Mouse (Mus musculus) embryonic facial prominence, embryonic 15.5 days (tissue): ENCODE measurements at regions not wholly inside any gene's neighbourhood (a gene's known extent, or its start where the extent isn't known, plus 50 kb on each side); places are given as distances from the start of the nearest gene placed in this dataset.

ENCODE experiments used
- ATAC-seq: fragments of 200-750 bp; cut with Nextera tagmentation; 2 replicates; pipeline ENCODE4 v1.8.0; 2017; ENCODE audit warnings: low read depth, moderate TSS enrichment; ENCODE audit not compliant: insufficient number of reproducible peaks, low FRiP score, low TSS enrichment
- H3K27ac ChIP-seq: fragments of 300-500 bp; sonication (generic); replicated peaks from 2 replicates; pipeline ENCODE4 v1.5.1; 2015; ENCODE audit warnings: mild to moderate bottlenecking, inconsistent platforms
- H3K27me3 ChIP-seq: fragments of 300-500 bp; sonication (generic); 2 replicates; pipeline ENCODE4 v1.6.1; 2015; ENCODE audit warnings: inconsistent platforms
- H3K36me3 ChIP-seq: fragments of 300-500 bp; sonication (generic); 2 replicates; pipeline ENCODE4 v1.6.1; 2015; ENCODE audit warnings: mild to moderate bottlenecking, inconsistent platforms
- H3K4me1 ChIP-seq: fragments of 300-500 bp; sonication (generic); 2 replicates; pipeline ENCODE4 v1.6.1; 2015; ENCODE audit warnings: inconsistent platforms
- H3K4me2 ChIP-seq: fragments of 300-500 bp; sonication (generic); replicated peaks from 2 replicates; pipeline ENCODE4 v1.6.1; 2015; ENCODE audit warnings: mild to moderate bottlenecking, inconsistent platforms
- H3K4me3 ChIP-seq: fragments of 300-500 bp; sonication (generic); replicated peaks from 2 replicates; pipeline ENCODE4 v1.5.1; 2015; ENCODE audit warnings: mild to moderate bottlenecking, inconsistent platforms
- H3K9ac ChIP-seq: fragments of 300-500 bp; sonication (generic); 2 replicates; pipeline ENCODE4 v1.6.1; 2015; ENCODE audit warnings: inconsistent platforms
- H3K9me3 ChIP-seq: fragments of 300-500 bp; sonication (generic); replicated peaks from 2 replicates; pipeline ENCODE4 v1.6.1; 2016; ENCODE audit warnings: inconsistent platforms
- WGBS: fragments of 180-500 bp; shearing (Covaris S2); methylation state at CpG from one replicate; pipeline ENCODE4 v1.1.7; 2015; 5-methylcytosine and 5-hydroxymethylcytosine counted together

DNA sequence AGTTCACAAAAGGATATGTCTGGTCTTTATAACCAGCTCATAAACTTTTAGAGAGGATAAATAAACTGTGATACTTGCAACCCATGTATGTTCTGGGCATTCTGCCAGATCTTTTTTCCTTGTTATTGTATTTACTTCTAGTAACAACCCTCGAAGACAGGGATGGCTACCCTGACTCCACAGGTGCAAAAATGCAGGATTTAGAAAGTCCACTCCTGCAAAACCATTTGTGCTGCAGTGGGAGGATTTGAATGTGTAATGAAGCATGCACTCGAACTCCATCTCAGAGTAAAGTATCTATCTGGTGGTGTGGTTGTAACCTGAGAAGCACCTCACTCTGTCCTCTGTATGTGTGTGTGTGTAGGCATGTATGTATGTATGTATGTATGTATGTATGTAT lies 294.3 kb upstream of the Auts2 start:
- Histone ChIP-seq H3K4me2 (no peak overlapping the region), H3K36me3 (no peaks in the 10 kb centered on the region), H3K4me1 (no peaks in the 10 kb centered on the region), H3K9me3 (no peaks in the 10 kb centered on the region), H3K27ac (no peak overlapping the region), H3K9ac (no peak overlapping the region), H3K4me3 (no peak overlapping the region), H3K27me3 (no peaks in the 10 kb centered on the region)
- ATAC-seq: no peak
- WGBS: 14% methylated on average over 2 of the region's 2 CpGs

DNA sequence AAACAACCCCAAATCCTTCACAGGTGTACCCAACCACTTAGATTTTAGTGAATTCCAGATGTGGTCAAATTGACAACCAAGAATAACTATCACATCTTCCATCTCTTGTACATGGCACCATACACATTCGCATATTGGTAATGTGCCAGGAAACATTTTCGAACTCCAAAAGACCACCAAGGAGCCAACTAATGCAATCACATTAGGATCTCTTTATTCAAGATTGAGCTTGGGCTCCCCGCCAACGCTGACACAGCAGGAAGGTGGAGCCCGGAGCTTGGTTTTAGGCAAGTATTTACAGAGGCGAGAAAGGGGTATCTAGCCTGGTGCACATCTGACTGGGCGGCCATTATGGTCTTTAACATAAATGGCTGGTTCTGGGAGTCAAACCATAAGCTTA lies 285.8 kb upstream of the Auts2 start:
- Histone ChIP-seq H3K27ac (no peak overlapping the region), H3K4me3 (no peak overlapping the region), H3K4me2 (no peak overlapping the region), H3K9me3 (no peaks in the 10 kb centered on the region), H3K27me3 (peaks cover 3% of the 10 kb centered on the region; the same call in 1 of the 2 replicates), H3K9ac (no peak overlapping the region), H3K4me1 (peaks cover 11% of the 10 kb centered on the region), H3K36me3 (no peaks in the 10 kb centered on the region)
- WGBS: 61% methylated on average over 7 of the region's 7 CpGs
- no peak for ATAC-seq

DNA sequence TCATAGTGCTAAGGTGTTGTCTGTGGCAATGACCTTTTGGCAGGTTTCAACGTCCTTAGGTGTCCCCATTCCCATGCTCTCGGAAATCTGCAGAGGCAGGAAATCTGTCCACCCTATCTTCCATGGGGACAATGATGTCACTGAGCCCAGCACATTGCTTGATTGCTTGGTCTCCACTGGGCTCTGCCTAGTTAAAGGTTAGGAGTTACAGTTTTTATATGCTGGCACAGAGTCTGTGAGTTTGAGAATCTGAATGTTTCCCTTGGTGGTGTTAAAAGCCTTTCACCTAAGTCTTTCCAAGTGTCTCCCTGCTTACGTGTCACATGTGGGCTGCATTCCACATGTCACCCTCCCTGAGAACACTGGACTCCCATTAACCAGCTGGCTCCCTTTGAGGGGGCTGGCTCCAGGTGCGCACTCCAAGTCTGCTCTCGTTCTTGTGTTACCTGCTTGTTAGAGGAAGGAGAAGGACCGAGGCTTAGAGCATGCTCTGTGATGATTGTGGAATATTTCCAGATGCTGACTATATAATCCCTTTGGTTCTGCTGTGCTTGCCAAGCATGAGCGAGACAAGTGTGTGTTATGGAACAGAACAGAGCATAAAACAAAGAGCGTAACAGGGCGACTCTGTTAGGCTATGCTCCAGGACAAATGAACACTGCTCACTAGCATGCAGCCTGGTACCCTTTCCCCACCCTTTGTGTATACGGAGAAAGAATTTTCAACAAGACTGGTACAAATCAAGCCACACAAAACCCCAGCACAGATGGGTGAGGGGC lies 284.6 kb upstream of the Auts2 start:
- H3K4me2 ChIP-seq: no peak overlapping the region

GRCm38 (mm10) chr5:132826009-132826408 lies 282.9 kb upstream of the Auts2 start:
- H3K4me3 ChIP-seq: no peak overlapping the region

More for the DNA sequence above, 284.6 kb upstream of the Auts2 start:
- Histone ChIP-seq H3K27me3 (peaks cover 3% of the 10 kb centered on the region; the same call in 1 of the 2 replicates), H3K36me3 (no peaks in the 10 kb centered on the region), H3K4me3 (no peak overlapping the region), H3K27ac (0 out of 2 replicates have a peak overlapping the region, but pooled peaks have one; percentile 8), H3K9ac (no peak overlapping the region), H3K4me1 (peaks cover 11% of the 10 kb centered on the region), H3K9me3 (no peaks in the 10 kb centered on the region)
- ATAC-seq: 0 out of 2 replicates have a peak, but pooled peaks have one; percentile 60
- 49% methylated on average over 10 of the region's 10 CpGs for WGBS

DNA sequence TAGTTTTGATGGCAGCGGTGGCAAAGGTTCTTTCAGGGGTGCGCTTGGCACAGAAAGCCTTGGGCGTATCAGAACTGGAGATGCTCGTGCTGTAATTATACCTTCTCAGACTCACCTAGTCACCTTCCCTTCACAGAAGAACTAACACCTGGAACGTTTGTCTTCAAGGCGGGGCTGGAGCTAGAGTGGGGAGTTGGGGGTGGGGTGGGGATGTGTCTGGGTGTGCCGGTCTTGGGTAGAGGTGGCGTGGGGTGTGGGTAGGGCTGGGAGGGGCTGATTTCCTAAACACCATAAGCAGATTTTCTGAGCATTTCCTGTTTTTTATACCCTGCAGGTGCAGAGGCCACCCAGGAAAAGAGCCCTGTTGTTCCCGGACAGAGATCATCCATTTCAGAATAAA lies 274.5 kb upstream of the Auts2 start:
- Histone ChIP-seq H3K27ac (no peak overlapping the region), H3K4me1 (no peaks in the 10 kb centered on the region), H3K36me3 (no peaks in the 10 kb centered on the region), H3K27me3 (no peaks in the 10 kb centered on the region), H3K4me3 (no peak overlapping the region), H3K9ac (no peak overlapping the region), H3K4me2 (no peak overlapping the region), H3K9me3 (no peaks in the 10 kb centered on the region)
- ATAC-seq: no peak
- WGBS: 71% methylated on average over 9 of the region's 9 CpGs

More at GRCm38 (mm10) chr5:132826009-132826408, 282.9 kb upstream of the Auts2 start:
- H3K36me3 ChIP-seq: no peaks in the 10 kb centered on the region
- H3K27ac ChIP-seq: no peak overlapping the region
- ATAC-seq: peak; percentile 47; the same call in 1 of the 2 replicates
- no peak overlapping the region for H3K4me2 ChIP-seq
- H3K9ac ChIP-seq: no peak overlapping the region
- H3K4me1 ChIP-seq: peaks cover 11% of the 10 kb centered on the region
- H3K27me3 ChIP-seq: peaks cover 3% of the 10 kb centered on the region; the same call in 1 of the 2 replicates
- 71% methylated on average over 5 of the region's 5 CpGs for WGBS
- no peaks in the 10 kb centered on the region for H3K9me3 ChIP-seq

DNA sequence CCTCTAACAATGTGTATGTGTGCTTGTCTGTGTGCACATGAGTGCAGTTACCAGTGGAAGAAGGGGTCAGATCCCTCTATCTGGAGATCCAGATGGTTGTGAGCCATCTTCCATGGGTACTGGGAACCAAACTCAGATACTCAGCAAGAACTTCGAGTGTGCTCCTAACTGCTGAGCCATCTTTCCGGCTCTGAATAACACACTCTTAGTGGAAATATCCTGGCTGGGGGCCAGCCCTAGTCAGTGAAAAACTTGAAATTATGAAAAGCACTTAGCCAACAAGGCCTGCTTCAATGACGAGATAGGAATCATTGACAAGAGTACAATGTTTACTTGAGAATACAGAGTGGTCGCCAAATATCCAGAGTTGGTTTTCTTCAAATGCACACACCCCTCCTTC lies 266.0 kb upstream of the Auts2 start:
- H3K36me3 ChIP-seq: no peaks in the 10 kb centered on the region
- H3K9me3 ChIP-seq: no peaks in the 10 kb centered on the region
- no peak overlapping the region for H3K9ac ChIP-seq
- 54% methylated on average over 4 of the region's 4 CpGs for WGBS
- no peak overlapping the region for H3K4me3 ChIP-seq
- no peak for ATAC-seq
- H3K4me1 ChIP-seq: no peaks in the 10 kb centered on the region
- no peak overlapping the region for H3K27ac ChIP-seq
- no peak overlapping the region for H3K4me2 ChIP-seq
- H3K27me3 ChIP-seq: no peaks in the 10 kb centered on the region

GRCm38 (mm10) chr5:132796061-132796460 lies 252.9 kb upstream of the Auts2 start:
- Histone ChIP-seq H3K27ac (no peak overlapping the region), H3K9ac (no peak overlapping the region), H3K27me3 (no peaks in the 10 kb centered on the region), H3K9me3 (no peaks in the 10 kb centered on the region), H3K36me3 (no peaks in the 10 kb centered on the region), H3K4me3 (no peak overlapping the region), H3K4me2 (no peak overlapping the region), H3K4me1 (no peaks in the 10 kb centered on the region)
- 50% methylated on average over 1 of the region's 1 CpGs for WGBS
- no peak for ATAC-seq

GRCm38 (mm10) chr5:132792484-132792883 lies 249.3 kb upstream of the Auts2 start:
- Histone ChIP-seq H3K4me1 (no peaks in the 10 kb centered on the region), H3K9ac (no peak overlapping the region), H3K9me3 (no peaks in the 10 kb centered on the region), H3K27ac (no peak overlapping the region), H3K4me2 (no peak overlapping the region), H3K36me3 (no peaks in the 10 kb centered on the region), H3K4me3 (no peak overlapping the region), H3K27me3 (no peaks in the 10 kb centered on the region)
- peak; percentile 79 for ATAC-seq
- 25% methylated on average over 5 of the region's 5 CpGs for WGBS

DNA sequence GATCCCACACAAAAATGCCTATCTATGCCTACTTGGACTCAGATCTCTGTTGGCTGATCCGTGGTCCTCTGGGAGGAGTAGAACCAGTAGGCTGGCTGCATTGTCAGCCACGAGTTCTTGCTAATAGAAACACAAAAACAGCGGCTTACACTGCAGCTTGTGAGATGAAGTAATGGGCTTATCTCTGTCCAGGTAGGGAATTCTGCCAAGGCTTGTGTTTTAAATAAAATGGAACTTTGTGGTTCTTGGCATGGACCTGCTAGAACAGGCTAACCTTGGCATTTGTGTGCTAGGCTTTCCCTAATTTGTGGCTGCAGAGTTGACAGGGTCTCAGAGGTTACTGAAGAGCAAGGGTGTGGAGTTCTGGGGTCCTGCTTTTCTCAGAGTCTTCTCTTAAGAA lies 242.1 kb upstream of the Auts2 start:
- WGBS: 42% methylated on average over 3 of the region's 3 CpGs
- Histone ChIP-seq H3K9ac (no peak overlapping the region), H3K4me1 (peaks cover 7% of the 10 kb centered on the region), H3K4me3 (no peak overlapping the region), H3K4me2 (no peak overlapping the region), H3K27me3 (no peaks in the 10 kb centered on the region), H3K27ac (no peak overlapping the region), H3K36me3 (no peaks in the 10 kb centered on the region), H3K9me3 (no peaks in the 10 kb centered on the region)
- no peak for ATAC-seq

DNA sequence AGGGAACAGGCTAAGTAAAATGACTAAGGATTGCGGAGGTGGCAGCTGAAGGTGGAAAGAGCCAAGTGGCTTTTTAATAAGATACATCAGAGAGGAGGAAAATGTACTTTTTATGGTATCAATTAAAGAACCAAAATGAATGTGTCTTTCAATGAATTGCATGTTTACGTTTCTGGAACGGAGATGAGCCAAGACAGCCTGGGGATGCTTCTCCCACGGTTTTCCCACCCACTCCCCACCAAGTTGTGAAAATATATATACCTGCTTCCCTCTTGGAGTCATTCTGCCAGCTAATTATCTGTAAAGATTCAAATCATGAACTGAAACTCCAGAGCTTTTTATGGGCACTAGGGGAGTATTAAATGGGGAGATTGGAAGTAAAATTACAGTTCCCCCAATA lies 241.6 kb upstream of the Auts2 start:
- Histone ChIP-seq H3K36me3 (no peaks in the 10 kb centered on the region), H3K4me2 (no peak overlapping the region), H3K4me3 (no peak overlapping the region), H3K9me3 (no peaks in the 10 kb centered on the region), H3K9ac (no peak overlapping the region), H3K27me3 (no peaks in the 10 kb centered on the region), H3K4me1 (peaks cover 7% of the 10 kb centered on the region), H3K27ac (no peak overlapping the region)
- ATAC-seq: no peak
- 54% methylated on average over 4 of the region's 4 CpGs for WGBS

DNA sequence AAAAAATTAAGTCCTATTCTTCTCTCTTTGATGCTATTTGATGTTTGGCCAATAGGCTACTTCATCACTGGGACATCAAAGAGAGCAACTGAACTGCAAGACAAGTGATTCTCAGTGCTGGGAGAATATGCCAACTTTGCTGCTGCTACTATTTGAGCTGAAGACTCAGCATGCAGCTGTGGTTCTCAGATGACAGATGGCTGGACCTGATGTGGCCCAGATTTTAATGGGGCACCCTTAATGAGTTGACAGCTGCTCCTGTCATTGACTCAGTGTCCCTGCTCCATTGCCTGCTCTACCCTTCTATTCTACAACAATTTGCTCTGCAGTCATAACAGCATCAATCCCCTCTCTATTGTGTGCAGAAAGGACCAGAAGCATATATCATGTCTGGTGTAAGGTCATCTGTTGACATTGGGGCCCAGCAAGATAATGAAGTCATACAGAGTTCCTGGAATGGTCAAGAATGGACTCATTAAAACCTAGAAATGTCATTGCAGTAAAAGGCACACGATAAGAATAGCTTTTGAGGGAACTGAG lies 231.1 kb upstream of the Auts2 start:
- Histone ChIP-seq H3K4me3 (no peak overlapping the region), H3K9ac (no peak overlapping the region)
- 89% methylated on average over 1 of the region's 1 CpGs for WGBS

DNA sequence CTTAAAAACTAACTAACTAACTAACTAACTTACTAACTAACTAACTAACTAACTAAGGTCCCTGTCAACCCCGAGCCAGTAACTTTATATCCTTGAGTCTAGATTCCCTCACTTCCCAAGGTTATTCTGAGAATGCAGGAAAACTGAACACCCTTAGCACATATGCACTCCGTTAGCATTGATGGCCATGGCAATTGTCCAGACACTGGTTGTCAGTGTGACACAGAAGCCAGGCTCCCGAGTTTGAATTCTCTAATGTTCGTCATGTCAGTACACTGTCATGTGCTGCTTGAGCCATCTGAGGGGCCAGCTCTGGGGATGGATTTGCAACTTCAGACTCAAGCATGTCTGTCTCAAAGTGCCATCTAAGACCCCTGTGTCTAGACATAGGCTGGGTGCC lies 217.3 kb upstream of the Auts2 start:
- ATAC-seq: no peak
- H3K4me3 ChIP-seq: no peak overlapping the region
- H3K9me3 ChIP-seq: no peaks in the 10 kb centered on the region
- no peak overlapping the region for H3K9ac ChIP-seq
- WGBS: 43% methylated on average over 4 of the region's 4 CpGs
- H3K27me3 ChIP-seq: no peaks in the 10 kb centered on the region
- H3K27ac ChIP-seq: no peak overlapping the region
- H3K4me1 ChIP-seq: no peaks in the 10 kb centered on the region
- H3K36me3 ChIP-seq: no peaks in the 10 kb centered on the region
- H3K4me2 ChIP-seq: no peak overlapping the region

More for the DNA sequence above, 231.1 kb upstream of the Auts2 start:
- Histone ChIP-seq H3K4me1 (no peaks in the 10 kb centered on the region), H3K36me3 (no peaks in the 10 kb centered on the region), H3K27ac (no peak overlapping the region), H3K27me3 (no peaks in the 10 kb centered on the region), H3K4me2 (no peak overlapping the region), H3K9me3 (no peaks in the 10 kb centered on the region)
- no peak for ATAC-seq
